Mouse (Mus musculus) T-cell, adult 2 months (primary cell): ENCODE results near the gene Neurl4.
"Not testable (repeated sequence)": the region's sequence is repeated elsewhere in the genome, so short reads cannot be mapped to it uniquely, and the experiment has no call there.

Experiments
- DNase-seq: peaks from one replicate; pipeline ENCODE4 v3.0.0; 2022; ENCODE audit warnings: low spot score

Gene Neurl4

GRCm38 (mm10) chr11:69900471-69901405 is at the start of gene Neurl4, which contains the start of gene 2810408A11Rik:
Neurl4 (plus strand) TSS chr11:69901072.
2810408A11Rik (minus strand) TSS chr11:69900987.
- DNase-seq: peak; percentile 92

GRCm38 (mm10) chr11:69853994-69854393 is 46.9 kb upstream of the Neurl4 start:
- DNase-seq: no peak

GRCm38 (mm10) chr11:69854680-69855079 is 46.2 kb upstream of the Neurl4 start:
- no peak for DNase-seq

GRCm38 (mm10) chr11:69855347-69855746 is 45.5 kb upstream of the Neurl4 start:
- DNase-seq: peak; percentile 42

GRCm38 (mm10) chr11:69858113-69858998 is 42.5 kb upstream of the Neurl4 start, which contains the start of gene Tnk1:
Tnk1 (minus strand) TSS chr11:69858730.
- DNase-seq: no peak

GRCm38 (mm10) chr11:69863729-69864128 is 37.1 kb upstream of the Neurl4 start:
- DNase-seq: not testable (repeated sequence)

GRCm38 (mm10) chr11:69864138-69864860 is 36.6 kb upstream of the Neurl4 start:
- DNase-seq: no peak

GRCm38 (mm10) chr11:69865561-69865960 is 35.3 kb upstream of the Neurl4 start:
- DNase-seq: no peak

GRCm38 (mm10) chr11:69867335-69867734 is 33.5 kb upstream of the Neurl4 start:
- no peak for DNase-seq

- no peak for DNase-seq
Measured at GRCm38 (mm10) chr11:69870289-69871069, 30.4 kb upstream of the Neurl4 start.

GRCm38 (mm10) chr11:69871822-69872221 is 29.1 kb upstream of the Neurl4 start:
- no peak for DNase-seq

GRCm38 (mm10) chr11:69872451-69872850 is 28.4 kb upstream of the Neurl4 start:
- no peak for DNase-seq

- no peak for DNase-seq
Measured at GRCm38 (mm10) chr11:69876186-69876585, 24.7 kb upstream of the Neurl4 start.

- peak; percentile 91 for DNase-seq
Measured at GRCm38 (mm10) chr11:69876867-69877266, 24.0 kb upstream of the Neurl4 start.

- DNase-seq: no peak
Measured at GRCm38 (mm10) chr11:69877878-69878277, 23.0 kb upstream of the Neurl4 start, which contains the start of gene Tmem95. Tmem95 (minus strand) TSS chr11:69878018.

- DNase-seq: no peak
Measured at GRCm38 (mm10) chr11:69878399-69878798, 22.5 kb upstream of the Neurl4 start.

GRCm38 (mm10) chr11:69878952-69879351 is 21.9 kb upstream of the Neurl4 start:
- no peak for DNase-seq

GRCm38 (mm10) chr11:69879711-69880110 is 21.2 kb upstream of the Neurl4 start:
- no peak for DNase-seq

- DNase-seq: peak; percentile 54
Measured at GRCm38 (mm10) chr11:69880506-69880852, 20.4 kb upstream of the Neurl4 start.

- peak; percentile 79 for DNase-seq
Measured at GRCm38 (mm10) chr11:69880853-69881603, 19.8 kb upstream of the Neurl4 start, which contains the start of gene Kctd11. Kctd11 (minus strand) TSS chr11:69881406.
